Mouse (Mus musculus) stomach, postnatal 0 days (tissue): ENCODE data around the gene Hacl1. TPM values are rescaled to one million over a fixed set of nuclear protein-coding genes. Genes with fewer than 3 reads are reported as not detected.
A peak's percentile ranks its signal among the peaks of the same experiment; 100 is the strongest.

Source experiments
- ATAC-seq: fragments of 200-750 bp; cut with Nextera tagmentation; 2 replicates; pipeline ENCODE4 v1.8.0; 2017; ENCODE audit not compliant: low FRiP score, low TSS enrichment
- DNase-seq: peaks from one replicate; pipeline ENCODE4 v3.0.0-alpha.2; 2016; ENCODE audit warnings: low spot score
- H3K27ac ChIP-seq: fragments of 300-500 bp; sonication (generic); replicated peaks from 2 replicates; pipeline ENCODE4 v1.5.1; 2014; ENCODE audit warnings: mild to moderate bottlenecking, control low read depth
- H3K27me3 ChIP-seq: fragments of 300-500 bp; sonication (generic); 2 replicates; pipeline ENCODE4 v1.6.1; 2014; ENCODE audit warnings: low read length; ENCODE audit not compliant: control insufficient read depth, insufficient read depth
- H3K36me3 ChIP-seq: fragments of 300-500 bp; sonication (generic); 2 replicates; pipeline ENCODE4 v1.6.1; 2014; ENCODE audit warnings: low read length, mixed read lengths; ENCODE audit not compliant: control insufficient read depth, insufficient read depth
- H3K4me1 ChIP-seq: fragments of 300-500 bp; sonication (generic); replicated peaks from 2 replicates; pipeline ENCODE4 v1.6.1; 2014; ENCODE audit warnings: antibody characterized with exemption; ENCODE audit not compliant: control insufficient read depth, insufficient read depth
- H3K4me2 ChIP-seq: fragments of 300-500 bp; sonication (generic); replicated peaks from 2 replicates; pipeline ENCODE4 v1.6.1; 2014; ENCODE audit warnings: low read depth, mild to moderate bottlenecking, control low read depth, moderate library complexity
- H3K4me3 ChIP-seq: fragments of 300-500 bp; sonication (generic); 2 replicates; pipeline ENCODE4 v1.5.1; 2014; ENCODE audit warnings: low read depth, low read length, control low read depth
- H3K9ac ChIP-seq: fragments of 300-500 bp; sonication (generic); 2 replicates; pipeline ENCODE4 v1.6.1; 2014; ENCODE audit warnings: mild to moderate bottlenecking, low read length, control low read depth, mixed read lengths
- H3K9me3 ChIP-seq: fragments of 300-500 bp; sonication (generic); 2 replicates; pipeline ENCODE4 v1.6.1; 2016; ENCODE audit warnings: low read length; ENCODE audit not compliant: control insufficient read depth
- CTCF ChIP-seq: IDR thresholded peaks from 2 replicates; pipeline ENCODE4 v1.5.1; 2016; ENCODE audit warnings: antibody characterized with exemption, low read depth, mild to moderate bottlenecking, moderate library complexity
- EP300 ChIP-seq: optimal IDR thresholded peaks from 2 replicates; pipeline ENCODE3; 2016; ENCODE audit warnings: antibody characterized with exemption
- WGBS: fragments of 180-500 bp; shearing (Covaris S2); extraction: QIAGEN DNeasy Blood & Tissue Kit; methylation state at CpG from one replicate; pipeline ENCODE4 v1.1.7; 2014; 5-methylcytosine and 5-hydroxymethylcytosine counted together
- polyA plus RNA-seq: library from polyadenylated mRNA; unstranded; fragments of >200 nt; fragmentation: Nextera tagmentation; extraction: Ambion mirVana; gene quantifications from 2 replicates; pipeline ENCODE4 v1.2.1, GENCODE M21; 2015

The Hacl1 gene
- 10.9 TPM in 2 replicates for polyA plus RNA-seq

DNA sequence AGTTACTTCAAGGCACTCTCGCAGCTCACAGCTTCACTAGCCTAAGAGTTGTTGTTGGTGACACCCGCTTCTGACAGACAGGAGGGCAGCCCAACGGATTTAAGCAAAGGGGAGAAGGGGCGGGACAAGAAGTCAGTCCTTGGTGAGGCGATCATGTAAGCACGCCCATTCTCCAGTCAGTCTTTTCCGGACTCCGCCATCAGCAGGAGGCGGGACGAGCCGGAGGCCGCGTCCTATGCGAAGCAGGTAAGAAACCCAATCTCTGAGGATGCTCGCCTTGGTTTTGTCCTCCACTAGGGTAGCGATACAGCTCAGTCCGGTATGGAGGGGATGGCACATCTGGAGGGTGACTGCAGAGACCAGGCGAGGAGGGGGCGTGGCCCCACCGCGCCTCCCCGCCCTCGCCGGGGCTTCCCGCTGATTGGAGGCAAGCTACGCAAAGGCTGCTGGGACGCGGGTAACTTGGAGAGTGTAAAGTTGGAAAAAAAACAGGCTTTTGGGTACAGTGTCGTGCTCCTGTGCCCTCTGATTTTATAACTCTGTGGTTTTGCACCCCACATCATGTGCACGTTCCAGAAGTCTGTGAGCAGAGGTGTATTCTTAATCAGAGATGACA is at the start of gene Hacl1, which contains the start of gene Btd:
TSS of gene Hacl1 (minus strand) at position 397 of the 616 bp plus-strand sequence.
TSS of gene Btd (plus strand) at position 139 of the 616 bp plus-strand sequence.
- Histone ChIP-seq H3K4me2 (peak within 1 kb of the TSS; percentile 91), H3K4me1 (no peaks in the 10 kb centered on the region; the same call in 1 of the 2 replicates), H3K27ac (peak within 1 kb of the TSS; percentile 79), H3K9ac (peak within 1 kb of the TSS; percentile 83), H3K36me3 (no peaks in the 10 kb centered on the region), H3K4me3 (peak within 1 kb of the TSS; percentile 54), H3K27me3 (no peaks in the 10 kb centered on the region), H3K9me3 (no peaks in the 10 kb centered on the region)
- under 1% methylated on average over 29 of the region's 30 CpGs for WGBS
- ATAC-seq = peak; percentile 97
- peak; percentile 39; the same call in 1 of the 2 replicates for TF ChIP-seq CTCF
- TF ChIP-seq EP300 = no peak
- peak; percentile 91 for DNase-seq

DNA sequence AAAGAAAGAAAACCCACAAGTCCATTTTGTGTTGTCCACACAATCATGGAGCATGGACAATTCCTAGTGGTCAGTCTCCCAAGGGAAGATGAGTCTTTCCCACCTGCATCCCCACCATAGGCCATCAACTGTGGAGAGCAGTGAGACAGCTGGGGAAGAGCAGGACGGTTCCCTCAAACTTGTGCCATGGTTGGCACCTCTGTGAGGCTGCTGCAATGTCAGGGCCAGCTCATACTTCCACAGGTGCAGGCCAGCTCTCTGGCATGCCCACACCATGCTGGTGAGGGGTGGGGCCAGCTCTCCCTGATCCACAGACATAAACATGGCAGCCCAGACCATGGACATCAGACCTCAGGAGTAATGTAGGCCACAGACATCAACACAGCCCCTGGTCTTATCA is 45.1 kb upstream of the Hacl1 start:
- ATAC-seq (no peak), DNase-seq (no peak)
- no peak overlapping the region for H3K4me3 ChIP-seq
- TF ChIP-seq CTCF = no peak
- TF ChIP-seq EP300 = no peak
- H3K4me2 ChIP-seq = no peak overlapping the region
- no peaks in the 10 kb centered on the region for H3K27me3 ChIP-seq
- H3K9ac ChIP-seq = no peak overlapping the region
- H3K9me3 ChIP-seq = no peaks in the 10 kb centered on the region
- no peak overlapping the region for H3K27ac ChIP-seq
- no peaks in the 10 kb centered on the region for H3K36me3 ChIP-seq
- no peaks in the 10 kb centered on the region for H3K4me1 ChIP-seq
- 95% methylated on average over 1 of the region's 1 CpGs for WGBS

DNA sequence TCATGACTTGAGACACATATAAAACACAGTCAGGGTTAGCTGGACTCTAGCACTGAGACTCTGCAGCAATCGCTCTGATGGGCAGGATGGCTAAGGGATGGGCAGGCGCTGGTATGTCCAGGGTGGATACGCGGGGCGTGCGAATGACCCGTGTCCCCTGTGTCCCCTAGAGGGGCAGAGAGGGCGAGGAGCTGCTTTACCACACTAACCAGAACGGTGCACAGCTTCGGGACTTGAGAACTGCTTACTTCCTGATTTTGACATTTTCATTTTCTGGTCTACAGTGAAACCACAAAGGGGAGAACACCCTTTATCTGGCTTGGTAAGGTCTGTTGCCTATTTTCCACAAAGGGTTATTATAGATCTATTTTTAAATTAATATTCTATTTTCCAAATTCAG is 44.6 kb upstream of the Hacl1 start:
- H3K27ac ChIP-seq = no peak overlapping the region
- no peak overlapping the region for H3K4me2 ChIP-seq
- H3K27me3 ChIP-seq = no peaks in the 10 kb centered on the region
- no peak for DNase-seq
- no peak for ATAC-seq
- no peaks in the 10 kb centered on the region for H3K9me3 ChIP-seq
- TF ChIP-seq CTCF (no peak), EP300 (no peak)
- 83% methylated on average over 10 of the region's 10 CpGs for WGBS
- H3K4me1 ChIP-seq = no peaks in the 10 kb centered on the region
- H3K36me3 ChIP-seq = no peaks in the 10 kb centered on the region
- no peak overlapping the region for H3K4me3 ChIP-seq
- H3K9ac ChIP-seq = no peak overlapping the region

DNA sequence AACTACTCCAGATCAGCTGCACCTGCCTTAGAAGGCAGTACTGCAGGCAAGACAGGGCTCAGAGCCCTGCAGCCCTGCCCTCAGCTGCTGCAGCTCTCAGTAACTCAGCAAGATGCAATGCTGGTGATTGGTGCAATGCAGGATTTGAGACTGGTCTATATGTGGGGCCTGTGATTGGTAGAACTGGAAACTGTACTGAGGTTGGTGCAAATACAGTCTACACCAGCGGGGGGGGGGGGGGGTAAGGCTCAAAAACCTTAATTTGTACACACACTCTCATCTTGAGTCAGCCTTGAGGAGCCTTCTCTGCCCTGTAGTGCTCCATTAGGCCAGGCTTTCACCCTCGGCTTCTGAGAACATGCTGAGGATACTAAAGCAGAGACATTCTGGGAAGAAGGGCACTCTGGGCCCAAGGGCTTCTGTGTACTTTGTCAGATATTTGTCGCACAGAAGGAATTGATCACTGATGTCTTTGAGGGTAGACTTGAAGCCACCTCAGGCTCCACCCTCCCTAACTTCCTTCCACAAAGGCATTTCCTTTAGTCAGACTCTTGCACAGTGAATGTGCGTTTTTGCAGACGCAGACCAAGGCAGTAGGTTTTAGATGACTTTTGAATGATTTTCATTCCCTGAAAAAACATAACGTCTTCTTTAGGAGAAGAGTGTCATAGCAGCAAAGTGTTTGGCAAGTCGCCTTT is 43.4 kb upstream of the Hacl1 start:
- ATAC-seq = no peak
- no peak overlapping the region for H3K4me2 ChIP-seq
- whole genome bisulfite sequencing = 63% methylated on average over 7 of the region's 7 CpGs

DNA sequence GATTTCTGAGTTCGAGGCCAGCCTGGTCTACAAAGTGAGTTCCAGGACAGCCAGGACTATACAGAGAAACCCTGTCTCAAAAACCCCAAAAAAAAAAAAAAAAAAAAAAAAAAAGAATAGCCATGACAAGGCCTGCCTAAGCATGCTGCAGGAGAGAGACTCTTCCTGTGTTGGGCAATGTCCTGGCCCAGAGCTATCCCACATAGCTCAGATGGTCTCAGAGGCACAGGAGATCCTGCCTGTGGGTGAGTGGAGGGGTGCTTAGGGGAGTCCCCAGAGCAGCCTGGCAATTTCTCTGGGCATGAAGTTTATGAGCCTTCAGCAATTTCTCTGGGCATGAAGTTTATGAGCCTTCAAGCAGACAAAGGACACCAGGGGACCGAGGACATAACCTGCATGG is 42.5 kb upstream of the Hacl1 start:
- ATAC-seq (no peak), DNase-seq (no peak)
- Histone ChIP-seq H3K27ac (no peak overlapping the region), H3K36me3 (no peaks in the 10 kb centered on the region), H3K4me2 (no peak overlapping the region), H3K4me1 (no peaks in the 10 kb centered on the region), H3K9ac (no peak overlapping the region), H3K27me3 (no peaks in the 10 kb centered on the region), H3K4me3 (no peak overlapping the region), H3K9me3 (no peaks in the 10 kb centered on the region)
- TF ChIP-seq EP300 = no peak
- no peak for TF ChIP-seq CTCF
- 81% methylated on average over 1 of the region's 2 CpGs for WGBS

More for the DNA sequence above, 43.4 kb upstream of the Hacl1 start:
- no peak overlapping the region for H3K27ac ChIP-seq
- no peaks in the 10 kb centered on the region for H3K9me3 ChIP-seq
- H3K27me3 ChIP-seq = no peaks in the 10 kb centered on the region
- H3K36me3 ChIP-seq = no peaks in the 10 kb centered on the region
- TF ChIP-seq EP300 (no peak), CTCF (no peak)
- no peak overlapping the region for H3K4me3 ChIP-seq
- H3K9ac ChIP-seq = no peak overlapping the region
- no peak for DNase-seq
- H3K4me1 ChIP-seq = no peaks in the 10 kb centered on the region
